Mouse (Mus musculus) cerebellum, adult (tissue): ENCODE results near the gene Tpbg.
A peak's percentile ranks its signal among the peaks of the same experiment; 100 is the strongest.
"Not testable (repeated sequence)": the region's sequence is repeated elsewhere in the genome, so short reads cannot be mapped to it uniquely, and the experiment has no call there.

Experiments used
- ATAC-seq: cut with Nextera tagmentation; 2 replicates; pipeline ENCODE4 v1.9.2; 2017; ENCODE audit warnings: mild to moderate bottlenecking, moderate library complexity, mixed read lengths; ENCODE audit not compliant: insufficient number of reproducible peaks, low FRiP score, low TSS enrichment

Gene Tpbg

DNA sequence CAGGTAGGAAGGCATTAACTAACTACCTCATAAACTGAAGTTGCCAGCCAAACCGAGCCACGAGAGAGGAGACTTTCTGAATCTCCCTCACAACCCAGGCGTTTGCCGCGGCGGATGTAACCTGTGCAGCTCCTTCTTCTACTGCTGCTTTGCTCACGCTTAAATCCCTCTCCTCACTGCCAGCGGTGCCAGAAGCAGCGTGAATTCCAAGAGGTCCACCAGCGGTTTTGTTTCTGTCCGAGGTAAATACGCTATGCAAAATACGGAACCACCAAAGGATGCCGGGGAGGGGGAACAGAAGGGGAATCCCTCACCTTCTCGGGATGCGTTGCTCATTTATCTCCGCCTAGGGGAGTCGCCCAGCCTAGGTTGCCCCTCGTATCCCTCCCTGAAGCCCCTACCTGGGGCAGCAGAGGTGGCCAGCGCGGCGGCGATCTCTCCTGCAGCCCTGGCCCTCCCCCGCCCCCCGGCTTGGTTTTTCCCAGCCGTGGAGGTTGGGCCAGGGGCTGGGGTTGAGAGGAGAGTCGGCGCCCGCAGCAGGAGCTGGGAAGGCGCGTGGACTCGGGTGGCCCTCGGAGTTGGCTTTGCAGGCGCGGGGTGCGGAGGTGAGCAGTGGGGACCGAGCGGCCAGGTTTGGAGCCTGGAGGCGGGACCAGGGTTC is at the start of gene Tpbg:
TSS of gene Tpbg (plus strand) at position 30 of the 661 bp plus-strand sequence.
- peak; percentile 67 for ATAC-seq

DNA sequence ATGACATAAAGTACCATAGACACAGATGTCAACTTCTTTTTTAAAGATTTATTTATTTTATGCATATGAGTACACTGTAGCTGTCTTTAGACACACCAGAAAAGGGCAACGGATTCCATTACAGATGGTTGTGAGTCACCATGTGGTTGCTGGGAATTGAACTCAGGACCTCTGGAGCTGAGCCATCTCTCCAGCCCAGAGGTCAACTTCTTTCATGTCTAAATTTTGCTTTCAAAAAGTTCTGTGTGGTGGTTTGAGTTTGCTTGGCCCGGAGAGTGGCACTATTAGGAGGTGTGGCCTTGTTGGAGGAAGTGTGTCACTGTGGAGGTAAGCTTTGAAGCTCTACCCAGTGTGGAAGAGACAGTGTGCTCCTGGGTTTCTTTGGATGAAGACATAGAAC is 40.2 kb upstream of the Tpbg start:
- not testable (repeated sequence) for ATAC-seq

DNA sequence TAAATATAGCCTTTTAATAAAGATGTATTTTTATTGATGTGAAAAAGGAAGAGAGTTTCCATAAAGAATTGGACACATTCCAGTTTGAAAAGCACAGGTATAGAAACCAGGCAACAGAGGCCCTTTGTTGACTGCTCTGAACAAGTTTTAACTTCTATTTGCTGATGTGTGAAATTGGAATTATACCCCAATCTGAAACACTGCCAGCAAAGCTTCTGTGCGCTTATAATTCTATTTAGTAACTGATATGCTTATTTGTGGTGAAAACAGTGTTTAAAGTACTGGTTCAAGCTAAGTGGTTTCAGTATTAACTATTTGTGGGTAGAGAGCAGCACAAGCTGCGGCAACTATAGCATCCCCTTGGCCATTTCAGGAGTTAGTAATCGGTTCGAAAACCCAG is 39.6 kb upstream of the Tpbg start:
- ATAC-seq = no peak

DNA sequence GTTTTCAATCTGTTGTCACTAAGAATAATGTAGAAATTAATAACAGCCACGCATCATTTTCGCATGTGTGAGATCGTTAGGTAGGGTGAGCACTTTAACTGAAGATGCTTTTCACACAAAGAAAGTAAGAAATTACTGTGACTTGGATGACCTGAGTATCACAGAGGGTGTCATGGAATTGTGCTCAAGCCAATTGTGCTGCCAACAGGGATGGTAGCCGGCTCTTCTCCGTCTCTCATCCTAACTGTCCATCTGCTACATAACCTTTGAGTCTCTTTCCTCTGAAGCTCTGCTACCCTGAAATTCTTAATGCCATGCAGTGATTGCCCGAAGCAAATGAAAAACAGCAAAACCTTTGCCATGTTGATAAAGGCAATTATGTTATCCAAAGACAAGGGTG is 35.8 kb upstream of the Tpbg start:
- no peak for ATAC-seq

DNA sequence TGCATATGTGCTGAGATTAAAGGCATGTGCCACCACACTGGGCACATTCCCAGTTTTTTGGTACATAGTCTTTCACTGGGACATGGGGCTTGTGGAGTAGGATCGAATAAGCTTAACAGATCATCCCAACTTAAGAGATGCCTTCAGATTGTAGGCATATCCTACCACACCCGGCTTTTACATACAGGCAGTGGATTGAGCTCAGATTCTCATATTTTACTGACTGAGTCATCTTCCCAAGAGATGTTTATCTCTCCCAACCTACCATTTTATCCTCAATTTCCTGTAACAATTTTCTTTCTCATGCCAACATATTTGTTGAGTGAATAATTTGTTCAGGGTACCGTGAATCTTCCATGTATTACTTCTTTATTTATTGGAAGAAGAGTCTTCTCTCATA is 32.9 kb upstream of the Tpbg start:
- ATAC-seq = no peak

DNA sequence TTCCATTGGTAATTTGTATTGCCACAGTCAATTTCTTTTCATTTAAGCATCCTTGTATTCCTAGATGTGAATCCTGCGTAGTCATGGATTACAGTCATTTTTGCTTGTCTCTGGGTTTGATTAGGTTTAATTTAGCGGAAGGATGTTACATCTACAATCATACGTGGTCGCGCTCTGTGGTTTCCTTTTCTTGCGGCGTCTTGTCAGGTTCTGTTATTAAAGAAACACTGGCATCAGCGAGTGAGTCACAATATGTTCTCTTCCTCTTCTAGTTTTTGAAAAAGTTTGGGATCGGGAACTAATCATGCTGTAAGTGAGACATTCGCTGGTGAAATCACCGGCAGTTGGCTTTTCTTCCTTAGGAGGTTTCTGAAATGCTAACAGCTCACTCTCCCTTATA is 21.4 kb upstream of the Tpbg start:
- ATAC-seq = no peak

DNA sequence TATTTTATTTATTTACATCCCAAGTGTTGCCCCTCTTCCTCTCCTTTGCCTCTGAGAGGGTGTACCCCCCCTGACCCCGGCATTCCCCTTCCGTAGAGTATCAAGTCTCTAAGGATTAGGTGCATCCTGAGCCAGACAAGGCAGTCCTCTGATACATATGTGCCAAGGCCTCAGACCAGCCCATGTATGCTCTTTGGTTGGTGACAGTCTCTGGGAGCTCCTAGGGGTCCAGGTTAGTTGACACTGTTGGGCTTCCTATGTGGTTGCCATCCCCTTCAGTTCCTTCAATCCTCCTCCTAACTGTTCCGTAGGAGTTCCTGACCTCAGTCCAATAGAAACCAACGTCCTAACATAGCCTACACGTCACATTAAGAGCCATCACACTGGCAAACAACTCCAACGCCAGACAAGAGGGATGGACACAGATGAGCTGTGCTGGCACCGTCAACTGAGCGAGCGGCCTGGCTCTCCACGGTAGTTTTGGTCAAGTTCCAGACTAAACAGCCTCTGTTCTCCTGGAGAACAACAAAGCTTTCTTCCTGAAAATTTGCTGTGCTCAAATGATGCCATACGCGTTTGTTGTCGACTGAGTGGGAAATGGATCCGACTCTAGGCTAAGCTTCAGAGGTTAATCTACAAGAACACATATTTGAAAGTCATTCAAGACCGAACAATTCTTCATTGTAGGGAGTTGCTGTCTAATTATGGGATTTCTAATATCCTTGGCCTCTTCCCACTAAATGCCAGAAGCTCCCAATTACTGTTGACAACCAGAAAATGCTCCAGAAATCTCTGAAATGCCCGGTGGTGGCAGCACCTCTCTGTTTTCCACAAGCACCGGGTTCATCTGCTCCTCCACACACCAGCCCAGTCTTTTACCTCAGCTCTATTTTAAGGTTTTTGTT is 6.4 kb upstream of the Tpbg start:
- ATAC-seq = peak; percentile 95

DNA sequence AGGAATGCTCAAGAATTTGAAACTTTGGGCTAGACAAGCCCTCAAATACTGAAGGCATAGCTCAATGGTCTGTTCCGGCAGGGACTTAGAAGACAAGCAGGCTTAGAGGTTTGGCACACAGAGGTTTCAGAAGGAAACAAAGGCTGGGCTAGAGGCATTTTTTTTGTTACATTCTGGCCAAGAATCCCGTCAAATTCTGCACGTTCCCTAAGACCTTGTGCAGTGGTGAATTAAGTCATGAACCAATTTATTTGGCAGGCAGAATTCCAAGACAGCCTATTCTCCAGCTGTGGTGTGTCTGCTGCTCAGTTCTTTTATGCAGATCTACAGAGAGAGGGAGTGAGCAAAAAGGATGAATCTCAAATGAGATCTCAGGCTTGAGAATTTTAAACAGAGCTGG is 2.6 kb upstream of the Tpbg start:
- ATAC-seq = no peak

DNA sequence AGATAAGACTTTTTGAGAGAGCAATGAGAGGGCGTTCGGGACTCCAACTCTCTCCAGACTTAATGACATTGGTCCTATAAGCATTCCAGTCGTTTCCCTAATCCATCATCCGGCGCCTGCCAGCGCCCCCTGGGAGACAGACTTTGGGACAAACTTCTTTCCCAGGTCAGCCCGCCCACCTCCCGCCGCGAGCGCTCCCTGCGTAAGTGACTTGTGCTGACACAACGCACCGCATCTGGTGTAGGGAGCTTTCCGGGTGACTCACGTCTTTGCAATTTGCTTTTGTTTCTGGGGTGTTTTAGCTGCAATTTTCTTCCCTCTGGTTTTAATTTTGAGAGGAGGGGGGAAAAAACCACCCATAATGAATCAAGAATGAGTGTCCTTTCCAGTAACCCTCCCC is 289 bp upstream of the Tpbg start:
- ATAC-seq = no peak

DNA sequence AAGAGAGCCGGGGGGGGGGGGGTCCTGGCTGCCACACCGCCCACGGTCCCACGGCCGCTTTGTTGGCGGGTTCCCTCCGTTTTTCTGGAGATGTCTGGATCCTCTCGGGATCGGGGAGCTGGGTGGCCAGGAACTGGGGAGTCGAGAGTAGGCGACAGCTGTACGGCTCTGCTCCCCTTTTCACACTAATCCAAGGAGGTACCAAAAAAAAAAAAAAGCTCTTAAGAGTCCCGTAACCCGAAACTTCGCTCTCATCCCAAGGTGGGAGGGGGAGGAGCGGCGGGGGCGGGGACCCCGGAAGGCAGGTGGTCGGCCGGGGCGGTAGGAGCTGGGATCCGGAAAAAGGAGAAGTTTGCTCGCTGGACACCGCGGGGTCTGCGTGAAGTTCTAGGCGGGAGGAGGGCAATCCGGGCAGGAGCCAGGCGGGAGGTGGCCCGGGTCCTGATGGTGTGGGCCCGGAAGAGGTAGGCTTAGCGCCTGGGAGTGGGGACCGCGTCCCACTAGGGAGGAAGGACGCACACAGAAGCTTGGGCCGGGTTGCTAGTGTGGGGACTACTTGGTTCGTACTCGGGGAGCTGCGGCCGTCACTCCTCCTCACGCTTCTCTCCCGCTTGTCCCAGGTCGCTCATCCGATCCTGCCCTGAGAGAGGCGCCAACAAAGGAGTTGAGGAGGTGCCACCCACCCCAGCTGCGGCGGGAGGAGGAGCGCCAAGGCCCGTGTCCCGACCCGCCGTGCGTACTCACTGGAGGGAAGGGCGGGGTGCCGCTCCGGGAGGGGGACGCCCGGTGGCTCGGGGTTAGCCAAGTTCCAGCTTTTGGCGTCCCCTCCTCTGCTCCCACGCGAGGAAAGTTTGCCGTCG is 1.1 kb downstream of the Tpbg start:
- 0 out of 2 replicates have a peak, but pooled peaks have one; percentile 38 for ATAC-seq

DNA sequence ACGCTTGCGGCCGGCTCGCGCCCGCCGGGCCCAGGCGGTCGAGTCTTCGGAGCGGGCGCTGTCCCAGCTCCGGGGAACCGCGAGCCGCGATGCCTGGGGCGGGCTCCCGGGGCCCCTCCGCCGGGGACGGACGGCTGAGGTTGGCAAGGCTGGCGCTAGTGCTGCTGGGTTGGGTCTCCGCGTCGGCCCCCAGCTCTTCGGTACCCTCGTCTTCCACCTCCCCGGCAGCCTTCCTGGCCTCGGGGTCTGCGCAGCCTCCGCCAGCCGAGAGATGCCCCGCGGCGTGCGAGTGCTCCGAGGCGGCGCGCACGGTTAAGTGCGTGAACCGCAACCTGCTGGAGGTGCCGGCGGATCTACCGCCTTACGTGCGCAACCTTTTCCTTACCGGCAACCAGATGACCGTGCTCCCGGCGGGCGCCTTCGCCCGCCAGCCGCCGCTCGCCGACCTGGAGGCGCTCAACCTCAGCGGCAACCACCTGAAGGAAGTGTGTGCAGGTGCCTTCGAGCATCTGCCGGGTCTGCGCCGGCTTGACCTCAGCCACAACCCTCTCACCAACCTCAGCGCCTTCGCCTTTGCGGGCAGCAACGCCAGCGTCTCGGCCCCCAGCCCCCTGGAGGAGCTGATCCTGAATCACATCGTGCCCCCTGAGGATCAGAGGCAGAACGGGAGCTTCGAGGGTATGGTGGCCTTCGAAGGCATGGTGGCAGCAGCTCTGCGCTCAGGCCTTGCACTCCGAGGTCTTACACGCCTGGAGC is 1.9 kb downstream of the Tpbg start:
- ATAC-seq = peak; percentile 32

DNA sequence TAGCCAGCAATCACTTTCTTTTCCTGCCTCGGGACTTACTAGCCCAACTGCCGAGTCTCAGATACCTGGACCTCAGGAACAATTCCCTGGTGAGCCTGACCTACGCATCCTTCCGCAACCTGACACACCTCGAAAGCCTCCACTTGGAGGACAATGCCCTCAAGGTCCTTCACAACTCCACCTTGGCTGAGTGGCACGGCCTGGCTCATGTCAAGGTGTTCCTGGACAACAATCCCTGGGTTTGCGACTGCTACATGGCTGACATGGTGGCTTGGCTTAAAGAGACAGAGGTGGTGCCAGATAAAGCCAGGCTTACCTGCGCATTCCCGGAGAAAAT is 2.4 kb downstream of the Tpbg start:
- no peak for ATAC-seq

DNA sequence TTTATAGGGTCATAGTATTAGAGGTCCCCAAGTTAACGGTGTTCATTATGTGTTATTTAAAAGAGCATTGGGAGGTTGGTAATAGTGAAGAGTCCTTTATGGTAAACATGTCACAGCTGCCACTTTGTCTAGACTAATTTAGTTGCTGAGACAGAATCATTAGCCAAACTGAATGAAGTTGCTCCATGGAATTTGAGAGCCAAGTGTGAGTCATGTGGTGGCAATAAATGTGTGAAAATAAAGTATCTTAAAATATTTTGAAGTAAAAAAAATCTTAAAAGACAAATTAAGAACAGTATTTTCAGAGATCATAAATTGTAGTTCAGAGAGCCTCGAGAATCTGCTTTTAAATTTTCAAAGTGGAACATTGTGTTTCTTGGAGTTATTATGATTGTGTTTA is 4.0 kb downstream of the Tpbg start:
- ATAC-seq = no peak

DNA sequence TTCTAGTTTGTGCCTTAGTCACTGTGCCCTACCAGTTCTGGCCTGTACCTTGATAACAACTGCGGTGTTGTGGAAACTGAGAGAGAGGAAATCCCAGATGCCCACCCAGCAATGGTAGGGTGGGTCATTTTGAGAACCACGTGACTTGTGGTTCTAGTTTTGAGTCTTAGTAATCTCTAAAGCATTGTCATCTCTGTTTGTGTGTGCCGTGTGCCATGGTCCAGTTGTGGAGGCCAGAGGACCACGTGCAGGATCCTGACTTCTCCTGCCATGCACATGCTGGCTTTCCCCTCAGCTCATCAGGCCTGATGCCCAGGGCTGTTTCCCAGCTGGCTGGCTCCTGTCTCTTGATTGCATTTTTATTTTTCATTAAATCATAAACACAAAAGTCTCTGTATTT is 12.6 kb downstream of the Tpbg start:
- ATAC-seq = no peak

DNA sequence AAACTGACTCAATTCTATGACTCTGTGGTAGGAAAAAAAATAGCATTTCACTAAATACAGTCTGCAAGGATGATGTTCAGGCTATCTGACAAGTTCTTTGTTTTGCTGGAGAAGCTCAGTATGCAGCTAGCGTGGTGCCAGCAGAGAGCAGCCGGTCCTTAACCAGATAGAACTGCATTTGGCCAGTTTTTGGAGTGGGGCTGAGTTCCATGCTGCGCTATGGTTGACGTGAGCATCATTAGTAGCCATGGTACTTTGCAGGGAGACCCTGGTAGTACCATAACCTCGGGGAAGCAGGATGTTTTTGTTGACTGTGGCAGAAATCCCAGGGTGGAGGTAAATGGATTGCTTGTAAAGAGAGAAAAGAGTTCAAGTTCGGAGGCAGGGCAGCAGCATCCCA is 14.3 kb downstream of the Tpbg start:
- ATAC-seq = peak; percentile 31; the same call in 1 of the 2 replicates

DNA sequence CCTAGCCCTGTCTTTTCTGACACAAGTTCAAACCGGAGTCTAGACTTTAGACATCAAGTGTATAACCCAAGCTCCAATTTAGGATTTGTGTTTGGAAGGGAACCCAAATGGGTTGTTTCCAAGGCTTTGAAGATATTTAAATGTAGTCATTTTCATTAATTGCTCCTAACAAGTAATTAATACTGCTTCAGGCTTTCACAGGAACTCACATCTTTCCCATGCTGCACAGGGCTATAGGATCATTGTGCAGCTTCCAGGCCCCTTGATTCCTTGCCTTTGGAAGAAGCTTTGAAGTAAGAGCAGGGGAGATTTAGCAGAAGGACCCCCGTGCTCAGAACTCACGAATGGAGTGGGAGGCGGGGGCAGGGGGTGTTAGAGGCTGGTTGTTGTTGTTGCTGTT is 18.9 kb downstream of the Tpbg start:
- ATAC-seq = no peak

DNA sequence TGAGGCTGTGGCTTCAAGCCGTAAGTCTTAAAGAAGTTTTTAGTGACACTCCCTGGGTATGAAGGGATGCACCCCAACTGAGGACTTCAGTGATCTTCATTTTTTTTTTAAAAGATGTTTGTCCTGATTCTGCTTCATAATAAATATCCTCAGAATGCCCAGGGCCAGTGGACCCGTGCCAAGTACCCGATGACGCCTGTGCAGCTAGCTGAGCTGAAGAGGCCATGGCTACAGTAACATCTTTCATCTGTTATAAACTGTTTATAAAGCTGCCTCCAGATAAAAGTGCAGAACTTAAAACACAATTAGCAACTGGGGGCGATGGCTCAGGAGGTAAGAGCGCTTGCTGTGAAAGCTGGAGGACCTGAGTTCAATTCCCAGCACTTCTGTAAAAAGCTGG is 20.4 kb downstream of the Tpbg start:
- ATAC-seq = no peak

DNA sequence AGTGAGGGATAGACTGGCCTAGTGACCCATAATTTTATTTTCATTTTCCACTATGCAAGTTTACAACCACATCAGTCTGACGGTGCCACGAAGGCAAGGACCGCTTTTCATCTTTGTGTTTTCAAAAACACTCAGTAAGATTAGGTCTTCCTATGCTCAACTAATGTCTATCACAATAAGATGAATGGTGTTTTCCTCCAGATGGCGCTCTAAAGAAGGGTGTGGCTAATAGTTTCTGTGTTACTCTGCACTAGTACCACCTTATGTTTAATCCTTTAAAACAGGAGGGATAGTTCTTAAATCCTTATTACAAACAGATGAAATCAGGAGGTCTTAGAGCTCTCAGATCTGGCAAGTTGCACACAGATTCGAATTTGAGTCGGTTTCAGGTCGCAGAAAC is 30.7 kb downstream of the Tpbg start:
- ATAC-seq = no peak

DNA sequence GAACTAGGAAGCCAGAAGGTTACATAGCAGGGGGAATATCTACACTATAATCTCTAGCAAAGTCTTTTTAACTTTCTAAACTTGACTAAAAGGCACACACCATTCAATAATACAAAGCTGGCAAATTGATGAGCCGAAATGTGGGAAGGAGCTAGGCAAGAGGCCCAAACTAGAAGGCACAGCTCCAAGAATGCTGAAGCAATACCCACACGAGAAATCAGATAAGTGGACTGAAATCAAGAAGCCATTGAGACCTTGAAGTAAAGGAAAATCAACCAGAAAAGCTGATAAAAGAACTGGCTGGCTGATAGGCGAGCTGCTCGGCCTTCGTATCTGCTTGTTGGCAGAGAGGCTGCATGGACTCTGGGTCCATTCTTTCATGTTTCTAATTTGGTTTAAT is 51.5 kb downstream of the Tpbg start:
- ATAC-seq = no peak
